Mouse (Mus musculus) kidney, postnatal 10 days (tissue): ENCODE data around the gene Fcrls.

Source experiments
- DNase-seq: peaks from one replicate; pipeline ENCODE4 v3.0.0; 2021; ENCODE audit warnings: mixed read lengths

The Fcrls gene

DNA sequence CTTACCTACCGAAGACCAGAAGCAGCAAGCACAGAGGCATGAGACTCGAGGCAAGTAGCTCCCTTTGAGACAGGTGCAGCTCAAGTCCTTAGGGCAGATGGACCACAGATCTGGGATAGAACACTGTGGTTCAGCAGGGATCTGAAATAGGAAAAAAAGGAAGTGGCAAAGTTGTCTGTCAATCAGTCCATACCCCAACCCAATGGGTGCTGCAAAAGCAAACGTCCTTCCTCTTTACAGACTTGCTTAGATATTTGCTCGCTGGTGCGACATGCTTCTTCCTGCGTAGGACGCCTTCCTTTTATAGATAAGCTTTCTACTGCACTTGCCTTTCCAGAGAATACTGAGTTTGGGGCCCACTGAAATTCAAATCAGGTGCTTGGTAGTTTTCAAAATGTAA, at the start of gene Fcrls:
Gene Fcrls (minus strand): TSS at position 303 of the 400 bp plus-strand sequence.
- DNase-seq: no peak

GRCm38 (mm10) chr3:87309922-87310321, 46.4 kb upstream of the Fcrls start:
- DNase-seq: no peak

DNA sequence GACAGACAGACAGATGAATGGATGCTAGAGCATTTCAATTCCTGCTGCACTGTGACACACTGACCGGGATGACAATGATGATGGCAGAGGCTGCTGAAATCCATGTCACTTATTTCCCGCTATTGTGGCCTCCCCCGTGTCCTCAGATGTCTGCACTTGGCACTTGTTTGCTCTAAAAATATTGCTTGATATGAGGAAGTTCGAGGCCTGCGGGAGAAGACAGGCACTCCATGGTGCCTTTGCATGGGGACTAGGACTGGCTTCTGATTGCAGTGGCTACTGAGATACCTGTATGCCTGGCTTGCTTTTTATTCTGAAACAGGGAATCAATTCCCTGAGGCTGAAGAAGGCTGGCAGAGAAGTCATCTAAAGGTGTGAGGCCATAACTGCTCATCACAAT, 36.4 kb upstream of the Fcrls start:
- no peak for DNase-seq

GRCm38 (mm10) chr3:87274372-87274771, 10.8 kb upstream of the Fcrls start:
- no peak for DNase-seq

DNA sequence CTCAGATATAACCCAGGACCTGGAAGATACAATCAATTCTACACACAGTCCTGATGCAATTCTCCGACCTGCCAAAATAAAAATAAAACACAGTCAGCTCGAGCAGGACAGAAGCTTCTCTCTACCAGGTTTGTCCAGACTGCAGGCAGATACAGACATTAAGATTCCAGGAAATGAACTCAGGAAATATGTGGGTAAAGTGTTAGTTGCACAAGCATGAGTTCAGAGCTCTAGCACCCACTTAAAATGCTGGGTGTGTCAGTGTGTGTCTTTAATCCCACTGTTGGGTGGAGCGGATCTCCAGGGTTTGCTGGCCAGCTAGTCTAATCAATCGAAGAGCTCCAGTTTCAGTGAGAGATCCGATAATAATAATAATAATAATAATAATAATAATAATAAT, 3.0 kb upstream of the Fcrls start:
- no peak for DNase-seq

- DNase-seq: no peak
These were observed 8.3 kb downstream of the Fcrls start for GRCm38 (mm10) chr3:87255239-87255638.

GRCm38 (mm10) chr3:87249571-87249970, 14.0 kb downstream of the Fcrls start:
- DNase-seq: peak; percentile 6

GRCm38 (mm10) chr3:87247292-87247691, 16.2 kb downstream of the Fcrls start:
- no peak for DNase-seq

- peak; percentile 48 for DNase-seq
These were observed 19.9 kb downstream of the Fcrls start for GRCm38 (mm10) chr3:87243654-87244053.

GRCm38 (mm10) chr3:87240909-87241308, 22.6 kb downstream of the Fcrls start:
- DNase-seq: no peak

GRCm38 (mm10) chr3:87223636-87224035, 39.9 kb downstream of the Fcrls start:
- no peak for DNase-seq

DNA sequence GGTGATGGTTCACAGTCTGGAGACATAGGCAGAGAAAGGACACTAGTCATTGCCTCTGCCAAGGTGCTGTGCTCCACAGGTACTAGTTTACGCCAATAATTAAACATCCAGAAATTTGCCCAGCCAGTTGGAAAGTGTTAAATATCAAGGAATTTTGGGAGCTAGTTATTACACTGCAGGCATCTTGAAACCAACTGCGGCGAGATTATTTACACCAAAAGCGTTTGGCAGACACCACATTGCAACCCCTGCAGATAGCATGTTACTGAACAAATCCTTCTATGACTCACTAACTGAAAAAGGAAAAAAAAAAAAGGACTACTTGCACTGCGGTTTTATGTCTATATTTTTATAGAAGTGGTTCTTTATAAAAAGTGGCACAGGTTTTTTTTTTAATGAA, 41.2 kb downstream of the Fcrls start:
- no peak for DNase-seq

- DNase-seq: no peak
These were observed 48.4 kb downstream of the Fcrls start for GRCm38 (mm10) chr3:87215176-87215575.

DNA sequence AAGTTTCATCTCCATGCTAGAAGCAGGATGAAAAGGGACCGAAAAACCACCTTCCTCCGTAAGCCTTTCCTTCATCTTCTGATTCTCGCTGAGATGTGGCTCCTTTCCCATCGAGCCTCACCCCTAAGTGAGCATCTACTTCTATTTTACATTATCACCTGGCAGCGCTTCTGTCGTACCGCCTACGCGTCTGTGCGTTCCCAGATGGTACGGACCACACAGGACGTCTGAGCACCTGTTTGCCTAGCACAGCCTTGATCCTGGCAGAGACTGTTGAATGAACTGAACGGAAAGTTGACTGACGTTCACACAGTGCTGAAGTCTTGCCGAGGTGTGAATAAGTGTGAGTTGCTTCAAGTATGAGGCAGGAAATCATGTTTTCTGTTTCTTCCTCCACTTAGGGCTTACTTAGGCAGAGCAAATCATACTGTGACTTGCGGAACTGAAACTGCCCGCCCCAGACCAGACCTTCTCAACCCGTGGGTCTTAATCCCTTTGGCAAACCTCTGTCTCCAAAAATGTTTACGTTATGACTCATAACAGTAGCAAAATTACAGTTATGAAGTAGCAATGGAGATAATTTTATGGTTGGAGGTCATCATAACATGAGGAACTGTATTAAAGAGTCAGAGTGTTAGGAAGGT, 49.2 kb downstream of the Fcrls start:
- no peak for DNase-seq

DNA sequence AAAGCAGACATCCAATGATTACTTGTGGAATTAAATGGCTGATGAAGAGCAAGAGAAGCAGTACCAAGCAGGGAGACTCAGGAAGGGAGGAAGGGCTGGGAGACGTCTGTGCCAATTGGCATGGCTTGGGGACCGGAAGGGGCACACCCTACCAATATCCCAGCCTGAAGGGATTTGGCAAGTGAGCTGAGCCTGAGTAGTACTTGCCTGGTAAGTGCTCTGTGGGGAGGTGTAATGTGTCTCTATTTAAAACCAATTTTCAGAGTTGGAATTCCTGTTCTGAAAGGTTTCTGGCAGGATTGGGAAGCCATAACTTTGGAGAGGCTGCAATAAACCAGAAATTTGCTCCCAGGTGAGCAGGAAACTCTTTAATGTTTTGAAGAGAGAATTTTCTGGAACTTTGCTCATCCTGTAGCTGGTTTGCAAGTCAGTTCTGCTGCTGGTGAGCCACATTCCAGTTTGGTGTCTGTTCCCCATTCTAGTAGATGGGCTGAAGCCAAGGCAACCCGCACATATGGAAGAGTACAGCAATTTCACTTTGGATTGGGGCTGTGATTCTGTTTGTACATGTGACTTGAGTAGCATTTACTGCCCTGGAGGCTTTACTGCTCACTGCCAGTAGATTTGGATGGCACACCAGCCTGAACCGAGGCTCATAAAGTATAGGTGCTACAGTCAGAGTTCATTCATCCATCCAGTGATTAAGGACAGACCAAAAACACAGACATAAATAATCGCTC, 57.0 kb downstream of the Fcrls start:
- no peak for DNase-seq
